In the genomic region with DNA sequence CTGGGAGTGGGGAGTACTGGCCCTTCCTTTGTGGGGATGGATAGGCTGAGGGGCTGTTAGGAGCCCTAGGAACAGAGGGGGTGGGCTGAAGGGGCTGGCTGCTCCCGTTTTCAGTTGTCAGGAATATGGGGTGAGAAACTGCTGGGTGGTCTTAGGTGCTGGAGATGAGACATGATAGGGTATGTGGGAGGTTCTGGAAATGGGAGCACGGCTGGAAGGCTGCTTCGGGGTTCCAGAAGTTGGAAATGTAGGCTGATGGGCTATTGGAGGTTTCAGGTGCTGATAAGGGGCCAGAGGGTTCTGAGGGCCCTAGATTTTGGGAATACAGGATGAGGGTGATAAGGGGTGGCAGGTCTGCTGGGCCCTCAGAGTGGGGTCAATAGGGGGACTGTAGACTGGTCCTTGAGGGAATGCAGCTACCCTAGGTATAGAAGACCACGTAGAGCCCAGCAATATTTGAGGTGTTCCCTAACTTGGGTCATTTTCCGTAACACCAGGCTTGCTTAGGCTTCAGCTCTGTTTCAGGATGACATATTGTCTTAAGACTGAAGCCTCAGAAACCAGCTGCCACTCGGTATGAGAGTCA, we compare ENCODE assay signal across 9 mouse cellular contexts. TPM values are rescaled to one million over a fixed set of nuclear protein-coding genes. Genes with fewer than 3 reads are reported as not detected.
DNase-seq lines count a peak whose midpoint lies in the region; ATAC-seq and TF ChIP-seq lines count a peak whose summit lies in the region.
"Had no signal": no experiment of that assay in that cellular context is flagged by ENCODE, and none has a peak within 500 bp of the region (broad histone marks: within the 10 kb centered on the region; RNA-seq: fewer than 3 reads in every experiment).

No protein-coding gene starts in this region.

- 74% methylated on average over 6 of the region's 6 CpGs for WGBS in heart, adult 2 months
- whole genome bisulfite sequencing in hindbrain, embryonic 11.5 days = 76% methylated on average over 6 of the region's 6 CpGs
- 71% methylated on average over 6 of the region's 6 CpGs for WGBS in liver, postnatal 0 days (ENCODE audit: insufficient replicate concordance)

- no peaks in the 10 kb centered on the region for H3K9me3 ChIP-seq in G1E (replicated peaks)
- H3K9me3 ChIP-seq in hindbrain, embryonic 11.5 days (ENCODE audit: control insufficient read depth, low read length) = no peaks in the 10 kb centered on the region
- H3K9me3 ChIP-seq in liver, postnatal 0 days (ENCODE audit: low read length) = no peaks in the 10 kb centered on the region

- H3K36me3 ChIP-seq in heart, adult 2 months (ENCODE audit: control insufficient read depth, insufficient read depth, low read length) = no peaks in the 10 kb centered on the region
- H3K36me3 ChIP-seq in G1E (replicated peaks) = peaks cover 46% of the 10 kb centered on the region
- H3K36me3 ChIP-seq in hindbrain, embryonic 11.5 days (ENCODE audit: control insufficient read depth, insufficient read depth, low read length) = no peaks in the 10 kb centered on the region
- no peaks in the 10 kb centered on the region; the same call in 1 of the 2 replicates for H3K36me3 ChIP-seq in liver, postnatal 0 days (replicated peaks; ENCODE audit: insufficient read depth, low read length)

- TF ChIP-seq CTCF in heart, adult 2 months (IDR thresholded peaks at IDR 0.05) = no peak
- TF ChIP-seq CTCF in G1E (IDR thresholded peaks at IDR 0.05; ENCODE audit: low read depth, low read length) = no peak
- TF ChIP-seq CTCF in liver, postnatal 0 days (IDR thresholded peaks at IDR 0.05; ENCODE audit: low read depth) = no peak

- peak; percentile 93 for DNase-seq in heart, adult 11 months
- DNase-seq in heart, adult 2 months = no peak
- DNase-seq in G1E (ENCODE audit: low spot score) = no peak
- DNase-seq in hindbrain, embryonic 11.5 days (ENCODE audit: low spot score) = no peak
- DNase-seq in liver, postnatal 0 days = no peak
- DNase-seq in spleen, postnatal 4 days (ENCODE audit: low spot score in 2 of 2) = no peak
- DNase-seq in natural killer cell, adult 2 months (ENCODE audit: low spot score in 2 of 2) = no peak

- H3K4me3 ChIP-seq in heart, adult 2 months = no peak overlapping the region
- H3K4me3 ChIP-seq in G1E (ENCODE audit: low read depth, low read length) = peak overlapping the region; percentile 58
- no peak overlapping the region for H3K4me3 ChIP-seq in hindbrain, embryonic 11.5 days (ENCODE audit: low read depth, low read length)
- no peak overlapping the region for H3K4me3 ChIP-seq in liver, postnatal 0 days (ENCODE audit: low read depth, low read length)

- H3K4me1 ChIP-seq in heart, adult 2 months (ENCODE audit: control insufficient read depth, insufficient read depth, low read length) = peaks cover 1% of the 10 kb centered on the region; the same call in 1 of the 2 replicates
- peaks cover 40% of the 10 kb centered on the region for H3K4me1 ChIP-seq in G1E (ENCODE audit: insufficient read depth, low read depth, low read length)
- H3K4me1 ChIP-seq in hindbrain, embryonic 11.5 days (replicated peaks; ENCODE audit: control insufficient read depth, insufficient read depth, low read length) = no peaks in the 10 kb centered on the region
- peaks cover 6% of the 10 kb centered on the region for H3K4me1 ChIP-seq in liver, postnatal 0 days (ENCODE audit: insufficient read depth)

- ATAC-seq in G1E (ENCODE audit: extremely low read depth, insufficient number of reproducible peaks, low FRiP score, poor library complexity, severe bottlenecking) = no peak
- peak; percentile 28 for ATAC-seq in hindbrain, embryonic 11.5 days (ENCODE audit: low FRiP score)
- no peak for ATAC-seq in liver, postnatal 0 days
- no peak for ATAC-seq in megakaryocyte progenitor cell, adult 5-6 weeks (replicated peaks; ENCODE audit: poor library complexity)

- H3K27me3 ChIP-seq in heart, adult 2 months (ENCODE audit: control insufficient read depth, insufficient read depth, low read length) = no peaks in the 10 kb centered on the region
- peaks cover 3% of the 10 kb centered on the region; the same call in 1 of the 2 replicates for H3K27me3 ChIP-seq in G1E (ENCODE audit: insufficient read depth, low read length)
- H3K27me3 ChIP-seq in hindbrain, embryonic 11.5 days (ENCODE audit: control insufficient read depth, insufficient read depth, low read length) = no peaks in the 10 kb centered on the region
- H3K27me3 ChIP-seq in liver, postnatal 0 days (ENCODE audit: insufficient read depth, low read length) = no peaks in the 10 kb centered on the region

- H3K27ac ChIP-seq in heart, adult 2 months = no peak overlapping the region
- no peak overlapping the region for H3K27ac ChIP-seq in hindbrain, embryonic 11.5 days (ENCODE audit: low read depth, low read length)
- H3K27ac ChIP-seq in liver, postnatal 0 days (ENCODE audit: low read depth) = peak overlapping the region; percentile 30; the same call in 1 of the 2 replicates

- H3K9ac ChIP-seq in heart, adult 2 months (ENCODE audit: low read depth, low read length) = no peak overlapping the region
- no peak overlapping the region for H3K9ac ChIP-seq in hindbrain, embryonic 11.5 days (ENCODE audit: low read depth, low read length)
- no peak overlapping the region; the same call in 1 of the 2 replicates for H3K9ac ChIP-seq in liver, postnatal 0 days (replicated peaks)

- intact Hi-C loops in heart, adult 2 months (cut with DNase I) = loop anchor here (1.0 kb wide), 1 partner anchor 23 kb away; no protein-coding TSS in a partner anchor

- TF ChIP-seq EP300 in heart, adult 2 months (IDR thresholded peaks at IDR 0.05; ENCODE audit: insufficient read depth, low read depth, low read length) = no peak
- TF ChIP-seq EP300 in liver, postnatal 0 days (IDR thresholded peaks at IDR 0.05; ENCODE audit: low read depth) = no peak

- no peaks in the 10 kb centered on the region for H3K79me2 ChIP-seq in heart, adult 2 months (replicated peaks; ENCODE audit: control insufficient read depth, insufficient read depth, low read length)

- peak overlapping the region; percentile 31 for H3K4me2 ChIP-seq in hindbrain, embryonic 11.5 days (replicated peaks; ENCODE audit: low read depth, low read length)
- H3K4me2 ChIP-seq in liver, postnatal 0 days (ENCODE audit: low read depth, low read length) = peak overlapping the region; percentile 52

- no peak for TF ChIP-seq POLR2A in heart, adult 2 months (IDR thresholded peaks at IDR 0.05; ENCODE audit: insufficient read depth, low read depth, low read length)

RNA-seq across cellular contexts. Expression of gene Syngr4, which starts 0.5 kb away (rescaled TPM):
- total RNA-seq in heart, adult 2 months (2021) = not detected
- polyA plus RNA-seq in heart, adult 2 months (2012; rRNA removed) = 0.38 and 0.53 TPM in 2 replicates
- total RNA-seq in G1E (2014; fragmentation: Nextera tagmentation) (33.2 and 36.2 TPM in 2 replicates), G1E (2017) (3.7 and 6.4 TPM in 2 replicates)
- 42.5 and 44.9 TPM in 2 replicates for polyA plus RNA-seq in G1E (2012)
- 0.63 and 0.99 TPM in 2 replicates for polyA plus RNA-seq in hindbrain, embryonic 11.5 days (2014; fragmentation: Nextera tagmentation; extraction: Ambion mirVana)
- 0.70 and 0.71 TPM in 2 replicates for polyA plus RNA-seq in liver, postnatal 0 days (2015; fragmentation: Nextera tagmentation; extraction: Ambion mirVana)
- 1.3 and 1.5 TPM in 2 replicates for total RNA-seq in megakaryocyte progenitor cell, adult 5-6 weeks (2015)
- total RNA-seq in megakaryocyte progenitor cell, adult 5-6 weeks (2017) = 2.1 TPM in 1 of 2 replicates, not detected in the other
- total RNA-seq: hematopoietic stem cell, adult 5-6 weeks had no signal

RNA-seq across cellular contexts. Expression of gene Tmem143, which starts 0.7 kb away (rescaled TPM):
- total RNA-seq in heart, adult 2 months (2021) = 100 to 1,000 TPM; 113 to 132 TPM
- 205 and 206 TPM in 2 replicates for polyA plus RNA-seq in heart, adult 2 months (2012; rRNA removed)
- total RNA-seq in G1E (2014; fragmentation: Nextera tagmentation) = 14.4 and 15.3 TPM in 2 replicates
- 11.7 and 13.2 TPM in 2 replicates for total RNA-seq in G1E (2017)
- polyA plus RNA-seq in G1E (2012) = 33.8 and 37.8 TPM in 2 replicates
- polyA plus RNA-seq in hindbrain, embryonic 11.5 days (2014; fragmentation: Nextera tagmentation; extraction: Ambion mirVana) = 3.1 and 4.6 TPM in 2 replicates
- polyA plus RNA-seq in liver, postnatal 0 days (2015; fragmentation: Nextera tagmentation; extraction: Ambion mirVana) = 3.5 and 4.3 TPM in 2 replicates
- 5.3 TPM in 2 replicates for total RNA-seq in megakaryocyte progenitor cell, adult 5-6 weeks (2015)
- 8.1 and 17.2 TPM in 2 replicates for total RNA-seq in megakaryocyte progenitor cell, adult 5-6 weeks (2017)

RNA-seq across cellular contexts. Expression of gene Grin2d, which starts 17.8 kb away (rescaled TPM):
- under 1 TPM; 0.31 to 0.43 TPM for total RNA-seq in heart, adult 2 months (2021)
- 0.56 and 0.92 TPM in 2 replicates for polyA plus RNA-seq in heart, adult 2 months (2012; rRNA removed)
- not detected in 2 replicates for total RNA-seq in G1E (2014; fragmentation: Nextera tagmentation)
- total RNA-seq in G1E (2017) = under 0.01 and 0.11 TPM in 2 replicates
- polyA plus RNA-seq in G1E (2012) = 0.01 TPM in 2 replicates
- polyA plus RNA-seq in hindbrain, embryonic 11.5 days (2014; fragmentation: Nextera tagmentation; extraction: Ambion mirVana) = 0.39 and 0.42 TPM in 2 replicates
- 0.02 and 0.05 TPM in 2 replicates for polyA plus RNA-seq in liver, postnatal 0 days (2015; fragmentation: Nextera tagmentation; extraction: Ambion mirVana)
- total RNA-seq in megakaryocyte progenitor cell, adult 5-6 weeks (2015) = not detected in 2 replicates
- total RNA-seq in megakaryocyte progenitor cell, adult 5-6 weeks (2017) = under 0.01 TPM in 1 of 2 replicates, not detected in the other

RNA-seq across cellular contexts. Expression of gene Kdelr1, which starts 23.5 kb away (rescaled TPM):
- total RNA-seq in heart, adult 2 months (2021) = 100 to 1,000 TPM; 107 to 126 TPM
- 254 and 344 TPM in 2 replicates for polyA plus RNA-seq in heart, adult 2 months (2012; rRNA removed)
- total RNA-seq in G1E (2014; fragmentation: Nextera tagmentation) (125 and 135 TPM in 2 replicates), G1E (2017) (54.8 and 55.2 TPM in 2 replicates)
- polyA plus RNA-seq in G1E (2012) = 209 and 350 TPM in 2 replicates
- polyA plus RNA-seq in hindbrain, embryonic 11.5 days (2014; fragmentation: Nextera tagmentation; extraction: Ambion mirVana) = 75.9 and 99.4 TPM in 2 replicates
- 33.9 and 37.3 TPM in 2 replicates for polyA plus RNA-seq in liver, postnatal 0 days (2015; fragmentation: Nextera tagmentation; extraction: Ambion mirVana)
- total RNA-seq in megakaryocyte progenitor cell, adult 5-6 weeks (2015) = 113 and 145 TPM in 2 replicates
- total RNA-seq in megakaryocyte progenitor cell, adult 5-6 weeks (2017) = 68.3 and 73.1 TPM in 2 replicates

RNA-seq across cellular contexts. Expression of gene Emp3, which starts 25.2 kb away (rescaled TPM):
- 10 to 100 TPM; 24.2 to 29.2 TPM for total RNA-seq in heart, adult 2 months (2021)
- polyA plus RNA-seq in heart, adult 2 months (2012; rRNA removed) = 59.7 and 77.7 TPM in 2 replicates
- total RNA-seq in G1E (2014; fragmentation: Nextera tagmentation) (not detected in 2 replicates), G1E (2017) (4.8 and 7.6 TPM in 2 replicates)
- polyA plus RNA-seq in G1E (2012) = 1.9 and 2.8 TPM in 2 replicates
- 28.3 and 40.5 TPM in 2 replicates for polyA plus RNA-seq in hindbrain, embryonic 11.5 days (2014; fragmentation: Nextera tagmentation; extraction: Ambion mirVana)
- polyA plus RNA-seq in liver, postnatal 0 days (2015; fragmentation: Nextera tagmentation; extraction: Ambion mirVana) = 56.0 and 57.7 TPM in 2 replicates
- total RNA-seq in megakaryocyte progenitor cell, adult 5-6 weeks (2015) = 238 and 280 TPM in 2 replicates
- total RNA-seq in megakaryocyte progenitor cell, adult 5-6 weeks (2017) = 186 and 203 TPM in 2 replicates

Comparison
In these comparisons a context has a peak if more than half of its experiments do, and no peak if none do; other contexts are left out.
1. RNA of gene Syngr4, which starts 0.5 kb away (polyA plus RNA-seq): 42.5 to 44.9 TPM in G1E; 0.63 to 0.99 TPM in hindbrain, embryonic 11.5 days, 0.70 to 0.71 TPM in liver, postnatal 0 days and 0.38 to 0.53 TPM in heart, adult 2 months; every median in the first group is over 10 times any median in the second.